Comparison of ENCODE assay signal across 8 mouse cellular contexts in genomic region chr2:30442498-30442890, GRCm38 (mm10). TPM values are rescaled to one million over a fixed set of nuclear protein-coding genes. Genes with fewer than 3 reads are reported as not detected.
DNase-seq lines count a peak whose midpoint lies in the region; ATAC-seq and TF ChIP-seq lines count a peak whose summit lies in the region.

No protein-coding gene starts in this region.

- no peaks in the 10 kb centered on the region for H3K27me3 ChIP-seq in E14TG2a.4 (ENCODE audit: insufficient read depth, low read length)
- H3K27me3 ChIP-seq in heart, embryonic 16.5 days (ENCODE audit: control insufficient read depth, insufficient read depth, low read length) = no peaks in the 10 kb centered on the region
- H3K27me3 ChIP-seq in lung, postnatal 0 days (replicated peaks; ENCODE audit: insufficient read depth, low read length) = no peaks in the 10 kb centered on the region

- H3K4me3 ChIP-seq in E14TG2a.4 (replicated peaks; ENCODE audit: low read length) = peak overlapping the region; percentile 80
- H3K4me3 ChIP-seq in heart, embryonic 16.5 days (ENCODE audit: low read length) = peak overlapping the region; percentile 50
- H3K4me3 ChIP-seq in lung, postnatal 0 days (ENCODE audit: low read depth, low read length) = peak overlapping the region; percentile 25

- H3K36me3 ChIP-seq in E14TG2a.4 (ENCODE audit: insufficient read depth, low read length) = peaks cover 89% of the 10 kb centered on the region
- peaks cover 33% of the 10 kb centered on the region for H3K36me3 ChIP-seq in heart, embryonic 16.5 days (ENCODE audit: control insufficient read depth, insufficient read depth)
- peaks cover 28% of the 10 kb centered on the region for H3K36me3 ChIP-seq in lung, postnatal 0 days (ENCODE audit: insufficient read depth, low read length)

- TF ChIP-seq CTCF in E14TG2a.4 (conservative IDR thresholded peaks at IDR 0.05; ENCODE audit: low read length) = no peak
- no peak for TF ChIP-seq CTCF in lung, postnatal 0 days (IDR thresholded peaks at IDR 0.05)

- peak overlapping the region; percentile 100 for H3K27ac ChIP-seq in heart, embryonic 16.5 days (ENCODE audit: low read length)
- H3K27ac ChIP-seq in lung, postnatal 0 days (ENCODE audit: low read length) = peak overlapping the region; percentile 98

- TF ChIP-seq EP300 in lung, postnatal 0 days (IDR thresholded peaks at IDR 0.05) = no peak

- H3K4me1 ChIP-seq in E14TG2a.4 (replicated peaks; ENCODE audit: low read depth, low read length) = peaks cover 88% of the 10 kb centered on the region
- H3K4me1 ChIP-seq in heart, embryonic 16.5 days (ENCODE audit: control insufficient read depth, insufficient read depth, low read length) = peaks cover 73% of the 10 kb centered on the region
- peaks cover 39% of the 10 kb centered on the region for H3K4me1 ChIP-seq in lung, postnatal 0 days (ENCODE audit: insufficient read depth, low read depth, low read length)

- no peak for ATAC-seq in heart, embryonic 16.5 days (replicated peaks; ENCODE audit: extremely low read depth, insufficient read depth, low FRiP score)
- no peak for ATAC-seq in lung, postnatal 0 days

- H3K4me2 ChIP-seq in heart, embryonic 16.5 days (ENCODE audit: low read depth, low read length) = peak overlapping the region; percentile 84
- H3K4me2 ChIP-seq in lung, postnatal 0 days (replicated peaks; ENCODE audit: low read depth, low read length) = peak overlapping the region; percentile 63

- no peaks in the 10 kb centered on the region for H3K9me3 ChIP-seq in E14TG2a.4 (ENCODE audit: low read length)
- H3K9me3 ChIP-seq in heart, embryonic 16.5 days (replicated peaks; ENCODE audit: control insufficient read depth, low read length) = no peaks in the 10 kb centered on the region
- no peaks in the 10 kb centered on the region for H3K9me3 ChIP-seq in lung, postnatal 0 days (ENCODE audit: low read length)

- 16% methylated on average over 5 of the region's 5 CpGs for WGBS in heart, embryonic 16.5 days
- WGBS in lung, postnatal 0 days = 12% methylated on average over 5 of the region's 5 CpGs

- DNase-seq in embryo, embryonic 10 days (ENCODE audit: low spot score) = peak; percentile 42
- no peak for DNase-seq in embryo, embryonic 10.5 days (ENCODE audit: low spot score)
- no peak for DNase-seq in lung, postnatal 0 days (ENCODE audit: low spot score)
- no peak for DNase-seq in urinary bladder, postnatal 14 days (ENCODE audit: low spot score)
- no peak for DNase-seq in left cerebral cortex, adult 9 months (ENCODE audit: low spot score in 2 of 2)
- DNase-seq in right cerebral cortex, adult 18-20 months = no peak

- H3K9ac ChIP-seq in heart, embryonic 16.5 days (ENCODE audit: low read length) = peak overlapping the region; percentile 83
- peak overlapping the region; percentile 57 for H3K9ac ChIP-seq in lung, postnatal 0 days (replicated peaks; ENCODE audit: low read depth)

RNA-seq across cellular contexts. Expression of gene Ptpa, which starts 26.7 kb away (rescaled TPM):
- polyA plus RNA-seq in heart, embryonic 16.5 days (2015; fragmentation: Nextera tagmentation; extraction: Ambion mirVana) = 125 and 126 TPM in 2 replicates
- 88.0 and 93.3 TPM in 2 replicates for polyA plus RNA-seq in lung, postnatal 0 days (2015; fragmentation: Nextera tagmentation; extraction: Ambion mirVana)

RNA-seq across cellular contexts. Expression of gene Crat, which starts 26.9 kb away (rescaled TPM):
- polyA plus RNA-seq in heart, embryonic 16.5 days (2015; fragmentation: Nextera tagmentation; extraction: Ambion mirVana) = 164 and 169 TPM in 2 replicates
- 36.5 and 37.4 TPM in 2 replicates for polyA plus RNA-seq in lung, postnatal 0 days (2015; fragmentation: Nextera tagmentation; extraction: Ambion mirVana)

RNA-seq across cellular contexts. Expression of gene Ier5l, which starts 31.5 kb away (rescaled TPM):
- polyA plus RNA-seq in heart, embryonic 16.5 days (2015; fragmentation: Nextera tagmentation; extraction: Ambion mirVana) = 0.72 and 0.85 TPM in 2 replicates
- polyA plus RNA-seq in lung, postnatal 0 days (2015; fragmentation: Nextera tagmentation; extraction: Ambion mirVana) = 3.6 and 4.0 TPM in 2 replicates

RNA-seq across cellular contexts. Expression of gene Dolpp1, which starts 50.4 kb away (rescaled TPM):
- 26.0 and 29.3 TPM in 2 replicates for polyA plus RNA-seq in heart, embryonic 16.5 days (2015; fragmentation: Nextera tagmentation; extraction: Ambion mirVana)
- polyA plus RNA-seq in lung, postnatal 0 days (2015; fragmentation: Nextera tagmentation; extraction: Ambion mirVana) = 25.0 and 26.1 TPM in 2 replicates

Comparison
In these comparisons a context has a peak if more than half of its experiments do, and no peak if none do; other contexts are left out.
1. H3K4me3 ChIP-seq: peak in every context shown above with its lines; median percentile 80 in E14TG2a.4; 50 in heart, embryonic 16.5 days; 25 in lung, postnatal 0 days.